Mouse (Mus musculus) CH12F3 (cell line): ENCODE data around the gene Gm21992.

Experiments
- in situ Hi-C: fragments of 300-500 bp; cut with MboI; formaldehyde crosslinking; loops from 2 replicates; pipeline ENCODE4 v1.14.3; 2020; ENCODE audit warnings: low sequenced_read_pairs

Gene Gm21992

GRCm38 (mm10) chr19:4811063-4811908, at the start of gene Gm21992, which contains the start of gene Rbm14:
Gene Gm21992, minus strand, starts transcription at chr19:4811612.
Gene Rbm14, minus strand, starts transcription at chr19:4811634.
- in situ Hi-C loops = no loop called here

GRCm38 (mm10) chr19:4859081-4859480, 47.7 kb upstream of the Gm21992 start:
- in situ Hi-C loops = no loop called here

- in situ Hi-C loops = no loop called here
Observed at GRCm38 (mm10) chr19:4855951-4856350, 44.5 kb upstream of the Gm21992 start.

- in situ Hi-C loops = no loop called here
Observed at GRCm38 (mm10) chr19:4855470-4855820, 44.0 kb upstream of the Gm21992 start.

GRCm38 (mm10) chr19:4854552-4855469, 43.4 kb upstream of the Gm21992 start, which contains the start of gene Ctsf:
Gene Ctsf, plus strand, starts transcription at chr19:4855130.
- in situ Hi-C loops = no loop called here

GRCm38 (mm10) chr19:4850281-4850680, 38.9 kb upstream of the Gm21992 start:
- in situ Hi-C loops = no loop called here

- in situ Hi-C loops = no loop called here
Observed at GRCm38 (mm10) chr19:4849800-4850199, 38.4 kb upstream of the Gm21992 start.

- in situ Hi-C loops = no loop called here
Observed at GRCm38 (mm10) chr19:4847490-4847889, 36.1 kb upstream of the Gm21992 start.

GRCm38 (mm10) chr19:4845846-4846245, 34.4 kb upstream of the Gm21992 start:
- in situ Hi-C loops = no loop called here

GRCm38 (mm10) chr19:4842611-4843010, 31.2 kb upstream of the Gm21992 start:
- in situ Hi-C loops = no loop called here

- in situ Hi-C loops = no loop called here
Observed at GRCm38 (mm10) chr19:4840848-4841247, 29.4 kb upstream of the Gm21992 start.

- in situ Hi-C loops = no loop called here
Observed at GRCm38 (mm10) chr19:4839149-4839548, 27.7 kb upstream of the Gm21992 start, which contains the start of the genes Ccs and Ccdc87. Gene Ccs, minus strand, starts transcription at chr19:4839332. Gene Ccdc87, plus strand, starts transcription at chr19:4839366.

GRCm38 (mm10) chr19:4838526-4839140, 27.2 kb upstream of the Gm21992 start:
- in situ Hi-C loops = no loop called here

GRCm38 (mm10) chr19:4837049-4837448, 25.6 kb upstream of the Gm21992 start:
- in situ Hi-C loops = no loop called here

- in situ Hi-C loops = no loop called here
Observed at GRCm38 (mm10) chr19:4836096-4836495, 24.7 kb upstream of the Gm21992 start.

GRCm38 (mm10) chr19:4833977-4834376, 22.6 kb upstream of the Gm21992 start:
- in situ Hi-C loops = no loop called here

- in situ Hi-C loops = no loop called here
Observed at GRCm38 (mm10) chr19:4829156-4829555, 17.7 kb upstream of the Gm21992 start.

- in situ Hi-C loops = no loop called here
Observed at GRCm38 (mm10) chr19:4828444-4829114, 17.2 kb upstream of the Gm21992 start.

GRCm38 (mm10) chr19:4820678-4821303, 9.4 kb upstream of the Gm21992 start:
- in situ Hi-C loops = no loop called here
